Mouse (Mus musculus): ENCODE results near the gene Tal1.

Tal1 gene

GRCm38 (mm10) chr4:115056371-115056920 lies at the start of gene Tal1:
Gene Tal1, plus strand, starts transcription at chr4:115056426.
- no peak for DNase-seq

- no peak for DNase-seq
These were observed 42.0 kb upstream of the Tal1 start for GRCm38 (mm10) chr4:115014276-115014675.

DNA sequence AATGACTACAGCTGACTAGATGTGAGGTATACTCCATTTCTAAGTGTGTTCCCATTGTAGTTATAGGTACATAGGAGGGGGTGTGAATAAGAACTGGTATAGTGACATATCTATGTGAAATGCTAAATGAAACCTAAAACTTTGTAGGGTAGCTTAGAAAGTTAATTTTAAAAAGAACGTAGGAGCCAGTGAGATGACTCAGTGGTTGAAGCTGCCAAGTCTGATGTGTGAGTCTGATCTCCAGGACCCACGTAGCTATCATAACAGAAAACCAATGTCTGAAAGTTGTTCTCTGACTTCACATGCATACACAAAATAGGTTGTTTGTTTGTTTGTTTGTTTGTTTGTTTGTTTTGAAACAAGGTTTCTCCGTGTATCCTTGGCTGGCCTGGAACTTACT lies 36.2 kb upstream of the Tal1 start:
- DNase-seq, result no peak

- no peak for DNase-seq
These were observed 21.2 kb upstream of the Tal1 start for GRCm38 (mm10) chr4:115035043-115035442.

GRCm38 (mm10) chr4:115038242-115038641 lies 18.0 kb upstream of the Tal1 start:
- no peak for DNase-seq

DNA sequence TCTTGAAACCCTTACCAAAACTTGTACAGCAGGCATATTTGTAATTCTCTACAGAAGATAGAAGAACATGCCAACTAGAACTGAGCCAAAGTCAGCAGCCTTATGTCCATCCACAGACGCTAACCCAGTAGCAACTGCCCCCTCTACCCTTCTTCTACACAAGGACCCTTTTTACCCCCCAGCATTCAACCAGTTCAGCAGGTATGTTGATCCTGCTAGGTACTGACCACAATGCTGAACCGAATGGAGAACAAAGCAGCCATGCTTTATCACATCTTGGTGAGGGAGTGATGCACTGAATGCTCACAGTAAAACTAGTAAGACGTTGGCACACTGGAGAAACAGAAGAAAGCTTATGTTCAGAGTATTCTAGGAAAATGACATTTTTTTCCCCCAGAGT lies 10.6 kb upstream of the Tal1 start:
- DNase-seq, result no peak

- no peak for DNase-seq
These were observed 8.5 kb upstream of the Tal1 start for GRCm38 (mm10) chr4:115047750-115048149.

GRCm38 (mm10) chr4:115048190-115048589 lies 8.0 kb upstream of the Tal1 start:
- no peak for DNase-seq

GRCm38 (mm10) chr4:115051245-115051644 lies 5.0 kb upstream of the Tal1 start:
- DNase-seq, result no peak

DNA sequence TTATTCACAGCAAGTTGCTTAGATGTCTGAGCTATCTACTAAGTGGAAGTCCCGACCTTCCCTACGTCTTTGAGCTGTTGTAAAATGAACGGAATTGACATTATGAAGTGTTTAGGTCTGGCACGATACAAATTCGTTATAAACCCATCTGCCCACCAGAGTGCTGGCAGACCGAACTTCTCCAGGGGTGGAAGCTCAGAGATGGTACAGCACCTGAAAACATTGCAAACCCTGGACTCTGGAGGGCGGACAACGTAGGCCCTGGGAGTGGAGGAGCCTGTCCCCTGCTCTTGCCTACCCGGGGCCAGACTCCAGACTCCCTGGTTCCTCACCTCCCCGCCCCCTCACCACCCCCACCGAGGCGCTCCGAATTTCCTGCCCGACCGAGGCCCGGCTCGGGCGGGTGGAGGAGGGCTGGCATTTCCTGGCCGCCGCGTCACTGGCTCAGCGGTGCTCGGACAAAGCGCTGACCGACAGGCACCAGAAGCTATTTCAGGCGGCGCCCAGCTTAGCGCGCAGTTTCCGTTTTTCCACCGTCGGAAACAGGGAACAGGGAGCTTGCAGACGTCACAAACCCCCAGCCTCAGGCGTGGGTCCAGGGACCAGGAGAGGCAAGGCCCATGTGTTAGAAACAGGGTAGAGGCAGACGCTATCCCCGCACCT lies 3.8 kb upstream of the Tal1 start:
- no peak for DNase-seq

DNA sequence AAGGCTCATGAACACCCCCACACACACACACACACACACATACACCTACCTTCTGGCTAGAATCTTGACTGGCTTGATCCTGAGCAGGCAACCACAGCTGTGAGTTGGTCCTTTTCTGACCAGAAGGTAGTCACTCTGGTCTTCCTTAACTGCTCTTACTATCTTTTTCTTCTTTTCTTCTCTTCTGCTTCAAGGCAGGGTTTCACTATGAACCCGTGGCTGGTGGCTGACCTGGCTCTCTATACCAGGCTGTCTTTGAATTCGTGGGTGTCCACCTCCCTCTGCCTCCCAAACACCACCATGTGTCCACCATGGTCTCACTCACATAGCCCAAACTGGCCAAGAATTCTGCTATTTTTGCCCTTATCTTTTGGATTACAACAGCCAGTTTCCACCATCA lies 1.2 kb upstream of the Tal1 start:
- no peak for DNase-seq

- DNase-seq, result no peak
These were observed 535 bp upstream of the Tal1 start for GRCm38 (mm10) chr4:115055691-115056090.

DNA sequence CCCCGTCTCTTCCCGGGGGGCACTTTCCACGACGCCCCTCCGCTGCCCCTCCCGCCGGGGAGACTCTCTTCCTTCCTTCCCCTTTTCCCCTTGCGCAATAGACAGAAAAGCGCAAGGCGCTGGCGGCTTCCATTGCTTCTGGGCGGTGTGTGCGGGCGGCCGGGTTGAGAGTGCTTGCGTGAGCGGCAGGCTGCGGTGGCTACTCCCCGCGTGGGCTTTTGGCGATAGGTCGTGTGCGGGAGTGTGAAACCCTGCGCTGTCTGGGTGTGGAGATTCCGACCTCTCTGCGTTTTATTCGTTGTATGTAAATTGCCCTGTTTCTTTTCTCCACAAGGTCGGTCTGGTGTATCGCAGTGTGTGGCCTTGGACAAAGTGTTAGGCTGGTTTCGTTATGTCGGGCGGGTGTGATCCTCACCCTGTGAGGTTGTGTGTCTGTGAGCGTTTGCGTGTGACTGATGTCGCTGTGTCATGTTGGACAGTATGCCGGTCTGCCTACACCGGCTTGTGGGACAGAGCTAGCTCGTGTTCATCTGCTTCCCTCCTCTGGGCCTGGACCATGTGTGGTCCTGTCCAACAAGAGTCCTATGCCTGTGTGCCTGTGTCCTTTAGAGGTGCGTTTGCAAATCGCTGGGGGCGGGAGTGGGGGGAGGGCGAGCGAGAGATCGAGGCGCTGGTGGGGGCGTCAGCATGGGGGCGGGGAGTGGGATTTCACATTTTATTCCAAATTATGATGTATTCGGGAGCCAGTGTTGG lies 871 bp downstream of the Tal1 start:
- no peak for DNase-seq

DNA sequence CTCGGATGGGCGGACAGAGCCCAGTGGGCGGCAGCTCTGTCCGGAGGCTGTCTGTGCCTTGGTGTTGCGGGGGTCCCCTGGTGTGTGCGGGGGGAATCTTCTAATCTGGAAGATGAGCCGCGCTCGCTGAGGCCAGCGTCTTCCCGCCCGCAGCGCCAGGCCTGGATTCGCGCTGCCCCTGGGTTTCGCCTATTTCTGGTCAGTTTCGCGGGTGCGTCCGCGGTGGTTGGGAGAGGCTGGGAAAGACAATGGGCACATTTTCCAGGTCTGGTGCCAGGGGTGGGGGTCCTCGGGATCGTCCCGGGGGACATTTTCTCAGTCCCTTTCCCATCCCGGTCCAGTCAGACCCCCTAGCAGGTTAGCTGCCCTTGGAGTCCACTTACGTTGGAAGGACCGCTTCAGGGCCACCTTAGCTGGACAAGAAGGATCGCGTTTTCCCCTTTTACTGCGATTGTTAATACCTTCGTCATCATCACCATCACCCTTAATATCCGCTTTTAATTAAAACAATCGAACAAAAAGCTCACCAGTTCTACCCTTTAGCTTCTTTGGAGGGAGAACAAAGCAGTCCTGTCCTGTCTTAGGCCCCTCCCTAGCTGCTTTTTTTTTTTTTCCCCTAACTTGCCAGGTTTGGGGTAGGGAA lies 1.6 kb downstream of the Tal1 start:
- DNase-seq, result no peak

GRCm38 (mm10) chr4:115058317-115058761 lies 2.1 kb downstream of the Tal1 start:
- no peak for DNase-seq

- no peak for DNase-seq
These were observed 2.8 kb downstream of the Tal1 start for GRCm38 (mm10) chr4:115058871-115059590.

DNA sequence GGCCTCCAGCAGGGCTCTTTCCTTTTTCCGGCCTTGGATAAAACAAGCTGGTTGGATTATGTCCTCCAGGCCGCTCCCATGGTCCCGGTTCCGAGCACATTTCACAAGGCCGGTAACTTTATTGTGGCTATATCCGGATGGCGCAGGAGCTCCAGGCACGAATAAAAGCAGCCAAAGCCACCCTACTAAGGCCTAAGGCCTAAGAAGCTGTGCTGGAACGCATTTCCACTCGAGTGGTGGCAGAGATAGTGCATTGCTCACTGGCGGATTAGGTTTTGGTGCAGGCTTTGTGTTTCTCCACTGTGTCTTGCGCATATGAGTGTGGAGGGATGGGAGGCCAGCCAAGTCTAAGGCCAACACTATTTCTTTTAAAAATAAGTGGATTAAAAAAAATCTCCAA lies 3.6 kb downstream of the Tal1 start:
- no peak for DNase-seq

- no peak for DNase-seq
These were observed 4.5 kb downstream of the Tal1 start for GRCm38 (mm10) chr4:115060753-115061152.

DNA sequence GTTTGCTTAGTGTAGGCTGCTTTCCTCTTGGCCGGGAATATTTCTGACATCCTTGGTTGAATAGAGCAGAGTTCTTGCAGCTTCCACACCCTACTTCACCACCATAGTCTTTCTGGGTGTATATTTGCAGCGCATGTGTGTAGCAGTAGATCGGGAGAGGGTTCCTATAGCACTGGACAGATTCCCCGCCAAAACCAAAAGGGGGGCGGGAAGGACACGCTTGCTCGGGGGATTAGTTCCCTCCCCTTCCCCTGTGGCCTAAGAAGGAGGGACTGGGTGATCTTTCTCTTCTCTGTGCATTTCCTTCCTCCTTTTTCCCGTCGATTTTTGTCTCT lies 6.3 kb downstream of the Tal1 start:
- no peak for DNase-seq

DNA sequence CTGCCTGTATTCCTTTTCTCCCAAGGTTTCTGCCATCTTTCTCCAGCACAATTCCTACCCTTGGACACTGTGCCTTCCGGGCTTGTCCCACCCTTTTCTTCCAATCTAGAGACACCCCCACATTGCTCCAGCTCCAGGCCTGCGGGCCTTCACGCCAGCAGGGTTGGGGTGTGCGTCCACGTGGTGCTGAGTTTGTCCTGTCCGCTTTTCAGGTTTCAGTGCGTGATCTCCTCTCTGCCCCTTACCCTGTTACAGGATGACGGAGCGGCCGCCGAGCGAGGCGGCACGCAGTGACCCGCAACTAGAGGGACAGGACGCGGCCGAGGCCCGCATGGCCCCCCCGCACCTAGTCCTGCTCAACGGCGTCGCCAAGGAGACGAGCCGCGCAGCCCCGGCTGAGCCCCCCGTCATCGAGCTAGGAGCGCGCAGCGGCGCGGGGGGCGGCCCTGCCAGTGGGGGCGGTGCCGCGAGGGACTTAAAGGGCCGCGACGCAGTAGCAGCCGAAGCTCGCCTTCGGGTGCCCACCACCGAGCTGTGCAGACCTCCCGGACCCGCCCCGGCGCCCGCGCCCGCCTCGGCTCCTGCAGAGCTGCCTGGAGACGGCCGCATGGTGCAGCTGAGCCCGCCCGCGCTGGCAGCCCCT lies 6.8 kb downstream of the Tal1 start:
- no peak for DNase-seq

- no peak for DNase-seq
These were observed 7.5 kb downstream of the Tal1 start for GRCm38 (mm10) chr4:115063518-115064239.

GRCm38 (mm10) chr4:115071668-115072067 lies 15.4 kb downstream of the Tal1 start:
- no peak for DNase-seq
